Mouse (Mus musculus) embryonic fibroblast, embryonic 13.5 days (primary cell): ENCODE measurements around the gene Nbea. TPM values are rescaled to one million over a fixed set of nuclear protein-coding genes. Genes with fewer than 3 reads are reported as not detected.

ENCODE experiments used
- H3K27ac ChIP-seq: 2 replicates; pipeline ENCODE4 v1.5.1; 2012; ENCODE audit warnings: low read length, control low read depth, inconsistent platforms; ENCODE audit not compliant: insufficient read depth
- H3K4me1 ChIP-seq: 2 replicates; pipeline ENCODE4 v1.6.1; 2011; ENCODE audit warnings: low read length; ENCODE audit not compliant: control insufficient read depth, insufficient read depth
- H3K4me3 ChIP-seq: 2 replicates; pipeline ENCODE4 v1.5.1; 2011; ENCODE audit warnings: mild to moderate bottlenecking, control low read depth, low read length; ENCODE audit not compliant: insufficient read depth
- CTCF ChIP-seq: IDR thresholded peaks from 2 replicates; pipeline ENCODE4 v1.5.1; 2011; ENCODE audit warnings: mild to moderate bottlenecking, control low read depth, low read length, moderate library complexity, borderline replicate concordance; ENCODE audit not compliant: insufficient read depth
- POLR2A ChIP-seq: IDR thresholded peaks from 2 replicates; pipeline ENCODE4 v1.6.1; 2011; ENCODE audit warnings: low read depth, mild to moderate bottlenecking, control low read depth, low read length, moderate library complexity
- polyA plus RNA-seq: library from polyadenylated mRNA; stranded (reverse); fragments of >200 nt; gene quantifications from 2 replicates; pipeline ENCODE4 v1.2.4, GENCODE M21; 2011; ENCODE audit warnings: low read depth; ENCODE audit not compliant: missing spikeins, insufficient read length

The Nbea gene
- polyA plus RNA-seq, 1 experiment, result 35.3 TPM

DNA sequence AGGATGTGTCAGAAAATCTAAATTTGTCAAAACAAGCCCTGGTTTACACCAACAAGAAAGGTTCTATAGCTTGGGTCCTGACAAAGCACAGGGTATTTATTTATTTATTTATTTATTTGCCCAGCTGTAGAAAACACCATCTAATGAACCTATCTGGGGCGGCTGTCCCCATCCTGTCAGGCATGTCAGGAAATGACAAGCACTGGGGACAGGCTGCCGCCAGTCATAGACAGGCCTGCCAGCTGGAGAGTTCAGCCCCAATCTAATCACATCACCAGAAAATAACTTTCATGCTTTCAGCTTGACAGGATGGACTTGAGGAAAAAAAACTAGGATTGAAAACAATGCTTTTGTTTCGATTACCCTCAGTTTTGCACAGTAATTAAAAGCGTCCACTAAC lies 440.8 kb downstream of the Nbea start:
- H3K4me3 ChIP-seq, result no peak overlapping the region
- TF ChIP-seq POLR2A (no peak), CTCF (no peak)
- no peak overlapping the region for H3K27ac ChIP-seq

GRCm38 (mm10) chr3:55742218-55742617 lies 441.3 kb downstream of the Nbea start:
- Histone ChIP-seq H3K27ac (no peak overlapping the region), H3K4me1 (no peaks in the 10 kb centered on the region), H3K4me3 (no peak overlapping the region)
- no peak for TF ChIP-seq POLR2A
- TF ChIP-seq CTCF, result no peak

More for the DNA sequence above, 440.8 kb downstream of the Nbea start:
- no peaks in the 10 kb centered on the region for H3K4me1 ChIP-seq

GRCm38 (mm10) chr3:55741428-55741827 lies 442.1 kb downstream of the Nbea start:
- no peak overlapping the region for H3K27ac ChIP-seq
- no peak overlapping the region for H3K4me3 ChIP-seq
- TF ChIP-seq POLR2A (no peak), CTCF (no peak)
- H3K4me1 ChIP-seq, result no peaks in the 10 kb centered on the region

- TF ChIP-seq POLR2A (no peak), CTCF (no peak)
- Histone ChIP-seq H3K4me3 (no peak overlapping the region), H3K27ac (no peak overlapping the region), H3K4me1 (no peaks in the 10 kb centered on the region)
Observed at GRCm38 (mm10) chr3:55733665-55734064, 449.8 kb downstream of the Nbea start.

GRCm38 (mm10) chr3:55730549-55730948 lies 453.0 kb downstream of the Nbea start:
- H3K27ac ChIP-seq, result no peak overlapping the region
- no peaks in the 10 kb centered on the region; the same call in 1 of the 2 replicates for H3K4me1 ChIP-seq
- no peak for TF ChIP-seq POLR2A
- no peak for TF ChIP-seq CTCF
- no peak overlapping the region for H3K4me3 ChIP-seq

DNA sequence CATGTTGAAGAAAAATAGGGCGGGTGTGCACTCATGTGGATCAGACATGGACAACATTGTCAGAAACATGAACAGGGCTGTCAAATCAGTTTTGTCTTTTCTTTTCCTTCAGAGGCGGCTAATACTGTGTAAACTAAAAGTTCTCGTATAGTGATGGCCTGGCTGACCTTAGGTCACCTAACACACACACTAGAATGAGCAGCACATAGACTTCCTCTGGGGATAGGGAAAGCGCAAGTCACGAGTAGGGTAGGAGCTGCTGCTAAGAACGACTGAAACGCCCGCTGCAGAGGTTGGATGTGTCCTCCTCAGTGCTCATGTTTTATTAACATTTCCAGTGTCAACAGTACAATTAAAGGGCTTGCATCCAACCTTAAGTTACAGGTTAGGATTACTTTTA lies 453.4 kb downstream of the Nbea start:
- H3K4me1 ChIP-seq, result no peaks in the 10 kb centered on the region; the same call in 1 of the 2 replicates
- no peak for TF ChIP-seq POLR2A
- TF ChIP-seq CTCF, result no peak
- H3K4me3 ChIP-seq, result no peak overlapping the region
- H3K27ac ChIP-seq, result no peak overlapping the region

DNA sequence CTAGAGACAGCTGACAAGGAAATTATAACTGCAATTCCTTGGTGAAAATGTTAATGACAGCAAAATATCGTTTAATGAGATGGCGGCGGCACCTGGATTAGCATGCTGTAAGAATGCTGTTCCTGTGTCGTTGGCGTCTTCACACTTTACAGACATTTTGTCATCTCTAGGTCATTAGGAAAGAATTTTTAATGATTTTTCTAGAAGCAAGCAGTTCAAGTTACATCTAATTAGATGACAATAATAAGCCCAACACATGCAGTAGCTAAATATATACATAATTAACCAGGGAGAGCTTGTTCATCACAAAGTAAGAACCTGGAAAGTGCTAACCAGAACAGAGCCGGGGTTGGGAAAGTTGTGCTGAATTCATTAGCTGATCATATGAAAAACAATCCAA lies 469.2 kb downstream of the Nbea start:
- H3K4me1 ChIP-seq, result no peaks in the 10 kb centered on the region
- no peak overlapping the region for H3K27ac ChIP-seq
- TF ChIP-seq POLR2A, result no peak
- TF ChIP-seq CTCF, result no peak
- no peak overlapping the region for H3K4me3 ChIP-seq

DNA sequence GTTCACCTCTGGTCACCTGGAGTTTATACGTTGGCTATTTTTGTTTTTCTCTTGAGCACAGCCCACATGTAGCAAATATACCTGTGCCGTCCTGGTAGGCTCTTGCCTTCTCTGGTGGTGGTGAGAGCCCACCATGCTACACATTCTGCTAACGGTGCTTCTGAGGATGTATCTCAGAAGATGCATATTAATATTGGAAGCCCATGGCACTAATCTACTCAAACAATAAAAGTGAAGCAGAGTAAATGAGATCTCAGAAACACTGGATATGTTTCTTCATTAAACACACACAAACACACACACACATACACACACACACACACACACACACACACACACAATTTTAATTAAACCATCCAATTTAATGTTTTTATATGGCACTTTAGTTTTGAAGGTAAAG lies 469.6 kb downstream of the Nbea start:
- no peak overlapping the region for H3K4me3 ChIP-seq
- H3K27ac ChIP-seq, result no peak overlapping the region
- no peaks in the 10 kb centered on the region for H3K4me1 ChIP-seq
- TF ChIP-seq POLR2A, result no peak
- TF ChIP-seq CTCF, result no peak

- no peaks in the 10 kb centered on the region for H3K4me1 ChIP-seq
Observed at GRCm38 (mm10) chr3:55710300-55710699, 473.2 kb downstream of the Nbea start.

GRCm38 (mm10) chr3:55701632-55702031 lies 481.9 kb downstream of the Nbea start:
- H3K27ac ChIP-seq, result no peak overlapping the region
- TF ChIP-seq POLR2A, result no peak
- TF ChIP-seq CTCF, result no peak
- no peak overlapping the region for H3K4me3 ChIP-seq
- H3K4me1 ChIP-seq, result peaks cover 8% of the 10 kb centered on the region

More at GRCm38 (mm10) chr3:55710300-55710699, 473.2 kb downstream of the Nbea start:
- no peak overlapping the region for H3K27ac ChIP-seq
- no peak for TF ChIP-seq CTCF
- TF ChIP-seq POLR2A, result no peak
- no peak overlapping the region for H3K4me3 ChIP-seq

DNA sequence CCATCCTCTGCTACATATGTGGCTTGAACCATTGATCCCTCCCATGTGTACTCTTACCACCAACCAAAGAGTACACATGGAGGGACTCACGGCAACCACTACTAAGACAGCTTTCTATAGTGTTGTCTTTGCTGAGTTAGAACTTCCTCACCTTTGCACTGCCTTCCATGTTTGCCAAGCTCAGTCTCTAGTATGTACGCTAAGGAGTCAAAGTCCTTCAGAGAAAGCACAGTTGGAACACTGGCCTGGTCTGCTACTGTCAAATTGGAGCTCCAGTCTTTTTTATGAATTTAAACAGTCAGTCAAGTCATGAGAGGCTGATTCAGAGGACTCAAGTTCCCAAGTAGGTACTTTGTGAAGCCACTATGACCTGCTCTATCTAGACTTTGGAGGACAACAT lies 486.3 kb downstream of the Nbea start:
- TF ChIP-seq POLR2A (no peak), CTCF (no peak)
- H3K27ac ChIP-seq, result no peak overlapping the region
- H3K4me3 ChIP-seq, result no peak overlapping the region

DNA sequence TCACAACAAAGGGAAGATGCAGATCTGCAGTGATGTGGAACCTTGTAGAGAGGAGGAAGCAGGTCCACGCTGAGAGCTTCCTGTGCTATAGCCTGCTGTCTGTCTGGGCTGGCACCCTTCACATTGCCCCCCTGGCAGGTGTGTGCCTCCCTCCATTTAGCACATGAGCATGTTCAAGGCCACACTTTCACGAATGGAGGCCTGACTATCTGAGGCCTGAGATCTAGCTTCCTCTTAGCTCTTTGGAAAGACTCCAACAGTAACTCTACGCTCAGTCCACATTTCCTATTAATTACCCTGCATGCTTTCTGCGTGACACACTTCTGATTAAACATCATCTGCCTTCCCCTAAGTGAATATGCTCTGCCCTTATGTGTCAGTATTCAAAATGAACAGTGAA lies 490.4 kb downstream of the Nbea start:
- H3K27ac ChIP-seq, result no peak overlapping the region
- TF ChIP-seq POLR2A (no peak), CTCF (no peak)
- no peak overlapping the region for H3K4me3 ChIP-seq
- H3K4me1 ChIP-seq, result peaks cover 2% of the 10 kb centered on the region

More for the DNA sequence above, 486.3 kb downstream of the Nbea start:
- peaks cover 8% of the 10 kb centered on the region for H3K4me1 ChIP-seq
